Mouse (Mus musculus) liver, adult 10 weeks (tissue): ENCODE results near the gene Tnfrsf21. TPM values are rescaled to one million over a fixed set of nuclear protein-coding genes. Genes with fewer than 3 reads are reported as not detected.

Experiments
- polyA plus RNA-seq: library from polyadenylated mRNA; stranded (reverse); fragments of 350-450 nt; fragmentation: Illumina TruSeq; extraction: RNeasy Lipid Tissue Mini Kit (QIAGEN cat#74804); gene quantifications from one replicate; pipeline ENCODE4 v1.2.3, GENCODE M21; 2014; ENCODE audit warnings: low read depth, low replicate concordance

Tnfrsf21 gene
- polyA plus RNA-seq: 3.6 TPM

GRCm38 (mm10) chr17:43016371-43017331, at the start of gene Tnfrsf21:
TSS of gene Tnfrsf21 (plus strand) at chr17:43016555.

Other genes starting within 250 kb of the Tnfrsf21 start
- 49.4 TPM for gene Cd2ap, start 139.9 kb upstream of the Tnfrsf21 start, polyA plus RNA-seq